Mouse (Mus musculus): ENCODE data around the gene Ntrk3. TPM values are rescaled to one million over a fixed set of nuclear protein-coding genes. Genes with fewer than 3 reads are reported as not detected.

Gene Ntrk3
- polyA plus RNA-seq, 1 experiment from 2014 or later = 1.3 TPM

- Histone ChIP-seq H3K27me3 (ENCODE audit: control insufficient read depth, insufficient read depth, low read length) (no peaks in the 10 kb centered on the region), H3K4me1 (ENCODE audit: control insufficient read depth in 2 of 2, insufficient read depth in 2 of 2, low read length in 2 of 2) (no peaks in the 10 kb centered on the region), H3K36me3 (ENCODE audit: control insufficient read depth, insufficient read depth, low read length) (no peaks in the 10 kb centered on the region), H3K4me2 (ENCODE audit: low read length) (no peak overlapping the region), H3K9me3 (ENCODE audit: control insufficient read depth, low read length) (peaks cover 8% of the 10 kb centered on the region; the same call in 1 of the 2 replicates), H3K4me3 (ENCODE audit: control insufficient read depth in 1 of 2, insufficient read depth in 1 of 2, low read depth in 1 of 2, low read length in 2 of 2) (no peak overlapping the region), H3K27ac (replicated peaks in 1 of 2; ENCODE audit: control insufficient read depth in 1 of 2, insufficient read depth in 1 of 2, low read depth in 2 of 2, low read length in 2 of 2) (no peak overlapping the region), H3K9ac (ENCODE audit: low read length) (no peak overlapping the region)
- ATAC-seq (ENCODE audit: insufficient number of reproducible peaks, insufficient read depth, low FRiP score, low read depth) = no peak
- WGBS = 69% methylated on average over 1 of the region's 1 CpGs
Measured at GRCm38 (mm10) chr7:78305770-78306169, 432.0 kb downstream of the Ntrk3 start.

GRCm38 (mm10) chr7:78305029-78305428, 432.8 kb downstream of the Ntrk3 start:
- WGBS = 77% methylated on average over 1 of the region's 1 CpGs
- Histone ChIP-seq H3K4me3 (ENCODE audit: control insufficient read depth in 1 of 2, insufficient read depth in 1 of 2, low read depth in 1 of 2, low read length in 2 of 2) (no peak overlapping the region), H3K9me3 (ENCODE audit: control insufficient read depth, low read length) (peaks cover 8% of the 10 kb centered on the region; the same call in 1 of the 2 replicates), H3K4me2 (ENCODE audit: low read length) (no peak overlapping the region), H3K27ac (replicated peaks in 1 of 2; ENCODE audit: control insufficient read depth in 1 of 2, insufficient read depth in 1 of 2, low read depth in 2 of 2, low read length in 2 of 2) (no peak overlapping the region), H3K4me1 (ENCODE audit: control insufficient read depth in 2 of 2, insufficient read depth in 2 of 2, low read length in 2 of 2) (no peaks in the 10 kb centered on the region), H3K36me3 (ENCODE audit: control insufficient read depth, insufficient read depth, low read length) (no peaks in the 10 kb centered on the region), H3K27me3 (ENCODE audit: control insufficient read depth, insufficient read depth, low read length) (no peaks in the 10 kb centered on the region), H3K9ac (ENCODE audit: low read length) (no peak overlapping the region)
- no peak for ATAC-seq (ENCODE audit: insufficient number of reproducible peaks, insufficient read depth, low FRiP score, low read depth)

- H3K27ac ChIP-seq (replicated peaks in 1 of 2; ENCODE audit: control insufficient read depth in 1 of 2, insufficient read depth in 1 of 2, low read depth in 2 of 2, low read length in 2 of 2) = no peak overlapping the region
- WGBS = 76% methylated on average over 5 of the region's 5 CpGs
- H3K27me3 ChIP-seq (ENCODE audit: control insufficient read depth, insufficient read depth, low read length) = no peaks in the 10 kb centered on the region
- no peaks in the 10 kb centered on the region for H3K9me3 ChIP-seq (ENCODE audit: control insufficient read depth, low read length)
- H3K36me3 ChIP-seq (ENCODE audit: control insufficient read depth, insufficient read depth, low read length) = no peaks in the 10 kb centered on the region
- H3K4me1 ChIP-seq (ENCODE audit: control insufficient read depth in 2 of 2, insufficient read depth in 2 of 2, low read length in 2 of 2) = no peaks in the 10 kb centered on the region
- no peak overlapping the region for H3K9ac ChIP-seq (ENCODE audit: low read length)
- H3K4me3 ChIP-seq (ENCODE audit: control insufficient read depth in 1 of 2, insufficient read depth in 1 of 2, low read depth in 1 of 2, low read length in 2 of 2) = no peak overlapping the region
- ATAC-seq (ENCODE audit: insufficient number of reproducible peaks, insufficient read depth, low FRiP score, low read depth) = no peak
- no peak overlapping the region for H3K4me2 ChIP-seq (ENCODE audit: low read length)
Measured at GRCm38 (mm10) chr7:78297290-78297689, 440.5 kb downstream of the Ntrk3 start.

GRCm38 (mm10) chr7:78294322-78294721, 443.5 kb downstream of the Ntrk3 start:
- no peaks in the 10 kb centered on the region for H3K9me3 ChIP-seq (ENCODE audit: control insufficient read depth, low read length)
- no peaks in the 10 kb centered on the region for H3K36me3 ChIP-seq (ENCODE audit: control insufficient read depth, insufficient read depth, low read length)
- H3K4me3 ChIP-seq (ENCODE audit: control insufficient read depth in 1 of 2, insufficient read depth in 1 of 2, low read depth in 1 of 2, low read length in 2 of 2) = no peak overlapping the region
- no peaks in the 10 kb centered on the region for H3K27me3 ChIP-seq (ENCODE audit: control insufficient read depth, insufficient read depth, low read length)
- H3K9ac ChIP-seq (ENCODE audit: low read length) = no peak overlapping the region
- ATAC-seq (ENCODE audit: insufficient number of reproducible peaks, insufficient read depth, low FRiP score, low read depth) = no peak
- H3K27ac ChIP-seq (replicated peaks in 1 of 2; ENCODE audit: control insufficient read depth in 1 of 2, insufficient read depth in 1 of 2, low read depth in 2 of 2, low read length in 2 of 2) = no peak overlapping the region
- 60% methylated on average over 3 of the region's 3 CpGs for WGBS
- no peak overlapping the region for H3K4me2 ChIP-seq (ENCODE audit: low read length)
- H3K4me1 ChIP-seq (ENCODE audit: control insufficient read depth in 2 of 2, insufficient read depth in 2 of 2, low read length in 2 of 2) = no peaks in the 10 kb centered on the region

GRCm38 (mm10) chr7:78290186-78290585, 447.6 kb downstream of the Ntrk3 start:
- 75% methylated on average over 2 of the region's 2 CpGs for WGBS
- Histone ChIP-seq H3K4me1 (ENCODE audit: control insufficient read depth in 2 of 2, insufficient read depth in 2 of 2, low read length in 2 of 2) (no peaks in the 10 kb centered on the region), H3K9me3 (ENCODE audit: control insufficient read depth, low read length) (no peaks in the 10 kb centered on the region), H3K4me3 (ENCODE audit: control insufficient read depth in 1 of 2, insufficient read depth in 1 of 2, low read depth in 1 of 2, low read length in 2 of 2) (no peak overlapping the region), H3K9ac (ENCODE audit: low read length) (no peak overlapping the region), H3K4me2 (ENCODE audit: low read length) (no peak overlapping the region), H3K27ac (replicated peaks in 1 of 2; ENCODE audit: control insufficient read depth in 1 of 2, insufficient read depth in 1 of 2, low read depth in 2 of 2, low read length in 2 of 2) (no peak overlapping the region), H3K36me3 (ENCODE audit: control insufficient read depth, insufficient read depth, low read length) (no peaks in the 10 kb centered on the region), H3K27me3 (ENCODE audit: control insufficient read depth, insufficient read depth, low read length) (no peaks in the 10 kb centered on the region)
- no peak for ATAC-seq (ENCODE audit: insufficient number of reproducible peaks, insufficient read depth, low FRiP score, low read depth)

GRCm38 (mm10) chr7:78286516-78287238, 451.1 kb downstream of the Ntrk3 start:
- no peaks in the 10 kb centered on the region for H3K36me3 ChIP-seq (ENCODE audit: control insufficient read depth, insufficient read depth, low read length)
- no peak overlapping the region for H3K27ac ChIP-seq (replicated peaks in 1 of 2; ENCODE audit: control insufficient read depth in 1 of 2, insufficient read depth in 1 of 2, low read depth in 2 of 2, low read length in 2 of 2)

GRCm38 (mm10) chr7:78269506-78270250, 468.1 kb downstream of the Ntrk3 start:
- Histone ChIP-seq H3K27ac (replicated peaks in 1 of 2; ENCODE audit: control insufficient read depth in 1 of 2, insufficient read depth in 1 of 2, low read depth in 2 of 2, low read length in 2 of 2) (no peak overlapping the region), H3K9me3 (ENCODE audit: control insufficient read depth, low read length) (no peaks in the 10 kb centered on the region), H3K4me2 (ENCODE audit: low read length) (no peak overlapping the region), H3K4me3 (ENCODE audit: control insufficient read depth in 1 of 2, insufficient read depth in 1 of 2, low read depth in 1 of 2, low read length in 2 of 2) (no peak overlapping the region), H3K4me1 (ENCODE audit: control insufficient read depth in 2 of 2, insufficient read depth in 2 of 2, low read length in 2 of 2) (no peaks in the 10 kb centered on the region), H3K27me3 (ENCODE audit: control insufficient read depth, insufficient read depth, low read length) (no peaks in the 10 kb centered on the region), H3K36me3 (ENCODE audit: control insufficient read depth, insufficient read depth, low read length) (no peaks in the 10 kb centered on the region), H3K9ac (ENCODE audit: low read length) (no peak overlapping the region)
- WGBS = 44% methylated on average over 3 of the region's 3 CpGs
- ATAC-seq (ENCODE audit: insufficient number of reproducible peaks, insufficient read depth, low FRiP score, low read depth) = no peak

More at GRCm38 (mm10) chr7:78286516-78287238, 451.1 kb downstream of the Ntrk3 start:
- Histone ChIP-seq H3K9me3 (ENCODE audit: control insufficient read depth, low read length) (no peaks in the 10 kb centered on the region), H3K9ac (ENCODE audit: low read length) (no peak overlapping the region), H3K4me2 (ENCODE audit: low read length) (no peak overlapping the region), H3K4me3 (ENCODE audit: control insufficient read depth in 1 of 2, insufficient read depth in 1 of 2, low read depth in 1 of 2, low read length in 2 of 2) (no peak overlapping the region), H3K27me3 (ENCODE audit: control insufficient read depth, insufficient read depth, low read length) (no peaks in the 10 kb centered on the region), H3K4me1 (ENCODE audit: control insufficient read depth in 2 of 2, insufficient read depth in 2 of 2, low read length in 2 of 2) (no peaks in the 10 kb centered on the region)
- no peak for ATAC-seq (ENCODE audit: insufficient number of reproducible peaks, insufficient read depth, low FRiP score, low read depth)
- 80% methylated on average over 2 of the region's 2 CpGs for WGBS

Measured in heart, embryonic 14.5 days (tissue).